ENCODE assay signal across 21 mouse cellular contexts in genomic region chr16:47058811-47059210, GRCm38 (mm10).
"Had no signal": no experiment of that assay in that cellular context is flagged by ENCODE, and none has a peak within 500 bp of the region (broad histone marks: within the 10 kb centered on the region; RNA-seq: fewer than 3 reads in every experiment).

No protein-coding gene starts in this region.

- H3K4me3 ChIP-seq: embryonic facial prominence, embryonic 10.5 days; embryonic facial prominence, embryonic 12.5 days; embryonic facial prominence, embryonic 13.5 days; embryonic facial prominence, embryonic 15.5 days; erythroblast, embryonic 14.5 days; forebrain, embryonic 10.5 days; forebrain, embryonic 12.5 days; forebrain, embryonic 13.5 days; forebrain, embryonic 15.5 days; gastrocnemius, adult 2 months; heart, adult 2 months had no signal

- DNase-seq: cerebellum, adult 9-10 months; cerebellum, adult 9-11 months; embryo, embryonic 11 days; gastrocnemius, adult 2 months; gastrocnemius, postnatal 10 days; gastrocnemius, postnatal 25 days; gastrocnemius, postnatal 36 days; heart, adult 11 months; heart, adult 18-20 months; heart, adult 2 months had no signal

- H3K9ac ChIP-seq: embryonic facial prominence, embryonic 12.5 days; embryonic facial prominence, embryonic 13.5 days; embryonic facial prominence, embryonic 15.5 days; forebrain, embryonic 12.5 days; forebrain, embryonic 13.5 days; forebrain, embryonic 15.5 days; forebrain, postnatal 0 days had no signal

- H3K27ac ChIP-seq: embryonic facial prominence, embryonic 10.5 days; embryonic facial prominence, embryonic 12.5 days; embryonic facial prominence, embryonic 13.5 days; embryonic facial prominence, embryonic 15.5 days; forebrain, embryonic 10.5 days; forebrain, embryonic 12.5 days; forebrain, embryonic 13.5 days; forebrain, embryonic 15.5 days; gastrocnemius, adult 2 months; heart, adult 2 months had no signal

- H3K4me2 ChIP-seq: embryonic facial prominence, embryonic 12.5 days; embryonic facial prominence, embryonic 13.5 days; embryonic facial prominence, embryonic 15.5 days; forebrain, embryonic 12.5 days; forebrain, embryonic 13.5 days; forebrain, embryonic 15.5 days had no signal

- H3K27me3 ChIP-seq: embryonic facial prominence, embryonic 12.5 days; embryonic facial prominence, embryonic 13.5 days; embryonic facial prominence, embryonic 15.5 days; forebrain, embryonic 12.5 days; forebrain, embryonic 13.5 days; forebrain, embryonic 15.5 days had no signal

- H3K36me3 ChIP-seq: embryonic facial prominence, embryonic 10.5 days; embryonic facial prominence, embryonic 12.5 days; embryonic facial prominence, embryonic 13.5 days; embryonic facial prominence, embryonic 15.5 days; forebrain, embryonic 10.5 days; forebrain, embryonic 12.5 days; forebrain, embryonic 15.5 days had no signal

- H3K9me3 ChIP-seq: embryonic facial prominence, embryonic 10.5 days; embryonic facial prominence, embryonic 12.5 days; embryonic facial prominence, embryonic 13.5 days; embryonic facial prominence, embryonic 15.5 days; forebrain, embryonic 10.5 days; forebrain, embryonic 12.5 days; forebrain, embryonic 13.5 days; forebrain, embryonic 15.5 days had no signal

- H3K4me1 ChIP-seq: embryonic facial prominence, embryonic 10.5 days; embryonic facial prominence, embryonic 12.5 days; embryonic facial prominence, embryonic 13.5 days; embryonic facial prominence, embryonic 15.5 days; forebrain, embryonic 10.5 days; forebrain, embryonic 12.5 days; forebrain, embryonic 13.5 days; forebrain, embryonic 15.5 days had no signal

- ATAC-seq: forebrain, embryonic 13.5 days; forebrain, embryonic 14.5 days had no signal
